Mouse (Mus musculus) MEL (cell line): Measurements from ENCODE around the gene Siglec1. TPM values are rescaled to one million over a fixed set of nuclear protein-coding genes. Genes with fewer than 3 reads are reported as not detected.

Experiments used
- DNase-seq: peaks from one replicate; pipeline ENCODE4 v3.0.0; 2011; ENCODE audit warnings: low read depth, low spot score
- H3K27ac ChIP-seq: 2 replicates; pipeline ENCODE4 v1.5.1; 2012; ENCODE audit warnings: low read depth, mild to moderate bottlenecking, control low read depth, low read length, moderate library complexity; ENCODE audit not compliant: control insufficient read depth
- H3K27me3 ChIP-seq, 2 experiments: fragments of 150-350 bp in 1 of 2; sonication (generic) in 1 of 2; 2 replicates each; pipeline ENCODE4 v1.6.1; 2012; ENCODE audit warnings: low read length in 2 of 2, mild to moderate bottlenecking in 2 of 2, improper control_type of control experiment in 1 of 2, moderate library complexity in 1 of 2; ENCODE audit not compliant: insufficient read depth in 2 of 2, control insufficient read depth in 1 of 2
- H3K36me3 ChIP-seq, 2 experiments: 2 replicates each; pipeline ENCODE4 v1.6.1; 2012 to 2014; ENCODE audit warnings: low read length in 2 of 2, improper control_type of control experiment in 1 of 2, inconsistent platforms in 1 of 2, mild to moderate bottlenecking in 1 of 2; ENCODE audit not compliant: insufficient read depth in 2 of 2, control insufficient read depth in 1 of 2
- H3K4me1 ChIP-seq, 2 experiments: fragments of 150-350 bp in 1 of 2; sonication (generic) in 1 of 2; 2 replicates each; pipeline ENCODE4 v1.6.1; 2012; ENCODE audit warnings: low read length in 2 of 2, improper control_type of control experiment in 1 of 2, mild to moderate bottlenecking in 1 of 2; ENCODE audit not compliant: insufficient read depth in 2 of 2, control insufficient read depth in 1 of 2
- H3K4me3 ChIP-seq, 2 experiments: fragments of 150-350 bp in 1 of 2; sonication (generic) in 1 of 2; 2 replicates each; pipeline ENCODE4 v1.5.1; 2012; ENCODE audit warnings: low read depth in 2 of 2, low read length in 2 of 2, mild to moderate bottlenecking in 2 of 2, moderate library complexity in 2 of 2, control low read depth in 1 of 2, improper control_type of control experiment in 1 of 2; ENCODE audit not compliant: control insufficient read depth in 1 of 2, insufficient read depth in 1 of 2
- H3K79me2 ChIP-seq: 2 replicates; pipeline ENCODE4 v1.6.1; 2012; ENCODE audit warnings: mild to moderate bottlenecking, low read length, moderate library complexity; ENCODE audit not compliant: control insufficient read depth, poor library complexity, insufficient read depth
- H3K9ac ChIP-seq: 2 replicates; pipeline ENCODE4 v1.6.1; 2012; ENCODE audit warnings: low read depth, mild to moderate bottlenecking, control low read depth, low read length, moderate library complexity; ENCODE audit not compliant: control insufficient read depth, poor library complexity, severe bottlenecking
- H3K9me3 ChIP-seq: fragments of 150-350 bp; sonication (generic); replicated peaks from 2 replicates; pipeline ENCODE4 v1.6.1; 2012; ENCODE audit warnings: mild to moderate bottlenecking, low read length, improper control_type of control experiment, moderate library complexity; ENCODE audit not compliant: insufficient read depth
- BHLHE40 ChIP-seq: IDR thresholded peaks from 2 replicates; pipeline ENCODE4 v1.6.1; 2012; ENCODE audit warnings: low read depth, mild to moderate bottlenecking, inconsistent platforms, low read length, improper control_type of control experiment, borderline replicate concordance
- CHD1 ChIP-seq: IDR thresholded peaks from 2 replicates; pipeline ENCODE4 v1.6.1; 2012; ENCODE audit warnings: low read depth, mild to moderate bottlenecking, inconsistent platforms, low read length, improper control_type of control experiment
- CTCF ChIP-seq, 3 experiments: IDR thresholded peaks in 2 of 3; conservative IDR thresholded peaks in 1 of 3; 2 replicates each; pipeline ENCODE4 v1.5.1; 2011 to 2012; ENCODE audit warnings: low read length in 3 of 3, low read depth in 2 of 3, mild to moderate bottlenecking in 2 of 3, improper control_type of control experiment in 1 of 3, inconsistent platforms in 1 of 3, mixed read lengths in 1 of 3, moderate library complexity in 1 of 3; ENCODE audit not compliant: control insufficient read depth in 1 of 3, insufficient read depth in 1 of 3, poor library complexity in 1 of 3, severe bottlenecking in 1 of 3
- E2F4 ChIP-seq: IDR thresholded peaks from 2 replicates; pipeline ENCODE4 v1.6.1; 2011; ENCODE audit warnings: low read depth, low read length, improper control_type of control experiment, borderline replicate concordance
- EP300 ChIP-seq, 2 experiments: IDR thresholded peaks; 2 replicates each; pipeline ENCODE4 v1.6.1; 2011; ENCODE audit warnings: improper control_type of control experiment in 2 of 2, low read length in 2 of 2, low read depth in 1 of 2, mild to moderate bottlenecking in 1 of 2
- ETS1 ChIP-seq: IDR thresholded peaks from 2 replicates; pipeline ENCODE4 v1.6.1; 2012; ENCODE audit warnings: low read depth, mild to moderate bottlenecking, inconsistent platforms, low read length, improper control_type of control experiment, moderate library complexity
- GABPA ChIP-seq: IDR thresholded peaks from 2 replicates; pipeline ENCODE4 v1.6.1; 2012; ENCODE audit warnings: low read depth, mild to moderate bottlenecking, inconsistent platforms, low read length, improper control_type of control experiment, moderate library complexity
- HCFC1 ChIP-seq: IDR thresholded peaks from 2 replicates; pipeline ENCODE4 v1.6.1; 2012; ENCODE audit warnings: low read depth, mild to moderate bottlenecking, inconsistent platforms, low read length, improper control_type of control experiment, moderate library complexity
- MAFK ChIP-seq: IDR thresholded peaks from 2 replicates; pipeline ENCODE4 v1.6.1; 2011; ENCODE audit warnings: low read depth, mild to moderate bottlenecking, low read length, improper control_type of control experiment, borderline replicate concordance
- MAZ ChIP-seq: IDR thresholded peaks from 2 replicates; pipeline ENCODE4 v1.6.1; 2012; ENCODE audit warnings: low read depth, mild to moderate bottlenecking, inconsistent platforms, low read length, improper control_type of control experiment
- MXI1 ChIP-seq: IDR thresholded peaks from 2 replicates; pipeline ENCODE4 v1.6.1; 2011; ENCODE audit warnings: mild to moderate bottlenecking, low read depth, low read length, improper control_type of control experiment
- MYB ChIP-seq: IDR thresholded peaks from 2 replicates; pipeline ENCODE4 v1.6.1; 2011; ENCODE audit warnings: mild to moderate bottlenecking, low read depth, low read length, improper control_type of control experiment
- NRF1 ChIP-seq: IDR thresholded peaks from 2 replicates; pipeline ENCODE4 v1.6.1; 2014; ENCODE audit warnings: low read depth, mild to moderate bottlenecking, inconsistent platforms, low read length, improper control_type of control experiment, moderate library complexity; ENCODE audit not compliant: poor library complexity, insufficient read depth, severe bottlenecking
- POLR2A ChIP-seq, 2 experiments: IDR thresholded peaks; 2 replicates each; pipeline ENCODE4 v1.6.1; 2011 to 2012; ENCODE audit warnings: low read length in 2 of 2, mild to moderate bottlenecking in 2 of 2, control low read depth in 1 of 2, improper control_type of control experiment in 1 of 2, low read depth in 1 of 2, moderate library complexity in 1 of 2; ENCODE audit not compliant: control insufficient read depth in 1 of 2, insufficient read depth in 1 of 2, poor library complexity in 1 of 2
- POLR2AphosphoS2 ChIP-seq: IDR thresholded peaks from 2 replicates; pipeline ENCODE4 v1.6.1; 2011; ENCODE audit warnings: low read length, improper control_type of control experiment
- POLR2AphosphoS5 ChIP-seq: IDR thresholded peaks from 2 replicates; pipeline ENCODE4 v1.6.1; 2012; ENCODE audit warnings: low read depth, borderline replicate concordance, mild to moderate bottlenecking, inconsistent platforms, low read length, moderate library complexity, mixed read lengths
- RCOR1 ChIP-seq: IDR thresholded peaks from 2 replicates; pipeline ENCODE4 v1.6.1; 2012; ENCODE audit warnings: low read depth, mild to moderate bottlenecking, inconsistent platforms, low read length, improper control_type of control experiment
- SIN3A ChIP-seq: IDR thresholded peaks from 2 replicates; pipeline ENCODE4 v1.6.1; 2012; ENCODE audit warnings: low read length, improper control_type of control experiment, inconsistent platforms
- SMC3 ChIP-seq: IDR thresholded peaks from 2 replicates; pipeline ENCODE4 v1.6.1; 2011; ENCODE audit warnings: low read depth, low read length, improper control_type of control experiment
- TAL1 ChIP-seq: IDR thresholded peaks from 2 replicates; pipeline ENCODE4 v1.6.1; 2012; ENCODE audit warnings: mild to moderate bottlenecking, inconsistent platforms, low read length, moderate library complexity, mixed read lengths
- TBP ChIP-seq: IDR thresholded peaks from 2 replicates; pipeline ENCODE4 v1.8.0; 2011; ENCODE audit warnings: low read depth, low read length, improper control_type of control experiment
- UBTF ChIP-seq: IDR thresholded peaks from 2 replicates; pipeline ENCODE4 v1.6.1; 2012; ENCODE audit warnings: low read depth, mild to moderate bottlenecking, inconsistent platforms, low read length, improper control_type of control experiment, moderate library complexity, borderline replicate concordance; ENCODE audit not compliant: insufficient read depth
- USF1 ChIP-seq: IDR thresholded peaks from 2 replicates; pipeline ENCODE4 v1.6.1; 2014; ENCODE audit warnings: low read depth, mild to moderate bottlenecking, inconsistent platforms, low read length, improper control_type of control experiment, moderate library complexity
- USF2 ChIP-seq, 2 experiments: IDR thresholded peaks; 2 replicates each; pipeline ENCODE4 v1.6.1; 2011 to 2012; ENCODE audit warnings: improper control_type of control experiment in 2 of 2, low read length in 2 of 2, borderline replicate concordance in 1 of 2, inconsistent platforms in 1 of 2, low read depth in 1 of 2, mild to moderate bottlenecking in 1 of 2; ENCODE audit not compliant: insufficient read depth in 1 of 2
- ZC3H11A ChIP-seq: IDR thresholded peaks from 2 replicates; pipeline ENCODE4 v1.6.1; 2012; ENCODE audit warnings: low read depth, mild to moderate bottlenecking, inconsistent platforms, low read length, improper control_type of control experiment
- ZKSCAN1 ChIP-seq: IDR thresholded peaks from 2 replicates; pipeline ENCODE4 v1.6.1; 2012; ENCODE audit warnings: low read depth, mild to moderate bottlenecking, inconsistent platforms, low read length, improper control_type of control experiment, moderate library complexity
- ZMIZ1 ChIP-seq: IDR thresholded peaks from 2 replicates; pipeline ENCODE4 v1.6.1; 2012; ENCODE audit warnings: low read depth, mild to moderate bottlenecking, inconsistent platforms, low read length, improper control_type of control experiment, moderate library complexity
- ZNF384 ChIP-seq: IDR thresholded peaks from 2 replicates; pipeline ENCODE4 v1.6.1; 2012; ENCODE audit warnings: low read depth, mild to moderate bottlenecking, inconsistent platforms, low read length, improper control_type of control experiment
- polyA plus RNA-seq, 2 experiments: library from polyadenylated mRNA; stranded (reverse) in 1 of 2; unstranded in 1 of 2; fragments of >175 nt in 1 of 2; fragments of >200 nt in 1 of 2; gene quantifications; 2 replicates each; pipeline versions ENCODE4 v1.2.1 to v1.2.4; 2012; ENCODE audit warnings: low replicate concordance in 2 of 2, low read depth in 1 of 2; ENCODE audit not compliant: insufficient read length in 2 of 2, insufficient read depth in 1 of 2, missing spikeins in 1 of 2
- total RNA-seq: library from RNA; depleted of rRNA; stranded (reverse); fragments of 300-350 nt; gene quantifications from 2 replicates; pipeline ENCODE4 v1.2.3, GENCODE M21; 2012

The Siglec1 gene
- total and polyA plus RNA-seq, 3 experiments = 0.04 to 0.07 TPM; not detected in 1

GRCm38 (mm10) chr2:131059781-131060540 lies 26.6 kb downstream of the Siglec1 start:
- no peaks in the 10 kb centered on the region for H3K9me3 ChIP-seq
- TF ChIP-seq SIN3A (no peak), HCFC1 (no peak), MXI1 (no peak), CTCF (IDR thresholded peaks at IDR 0.05 in 2 of 3, conservative IDR thresholded peaks at IDR 0.05 in 1 of 3; ENCODE audit: control insufficient read depth in 1 of 3, insufficient read depth in 1 of 3, low read depth in 2 of 3, low read length in 3 of 3, poor library complexity in 1 of 3, severe bottlenecking in 1 of 3) (no peak), MAZ (no peak), ZKSCAN1 (no peak), POLR2AphosphoS2 (no peak), ZMIZ1 (no peak), MYB (no peak), RCOR1 (no peak), TBP (no peak), UBTF (no peak), BHLHE40 (no peak), SMC3 (no peak), ETS1 (no peak), E2F4 (no peak)
- no peak for DNase-seq
- peaks cover 0 to 2% of the 10 kb centered on the region in 2 experiments; a peak in 1 of 4 replicates for H3K4me1 ChIP-seq
- H3K79me2 ChIP-seq = no peaks in the 10 kb centered on the region
- no peak overlapping the region for H3K27ac ChIP-seq
- no peak overlapping the region for H3K9ac ChIP-seq
- no peaks in the 10 kb centered on the region for H3K36me3 ChIP-seq
- H3K4me3 ChIP-seq = no peak overlapping the region
- H3K27me3 ChIP-seq = peaks cover 0 to 3% of the 10 kb centered on the region in 2 experiments; a peak in 2 of 4 replicates

GRCm38 (mm10) chr2:131059377-131059776 lies 27.2 kb downstream of the Siglec1 start:
- no peak overlapping the region for H3K27ac ChIP-seq
- TF ChIP-seq HCFC1 = no peak
- TF ChIP-seq ETS1 = no peak
- no peak for TF ChIP-seq E2F4
- TF ChIP-seq CHD1 = no peak
- no peak for TF ChIP-seq SIN3A
- TF ChIP-seq POLR2AphosphoS5 = no peak
- TF ChIP-seq MAFK = no peak
- no peak for TF ChIP-seq TAL1
- no peak for TF ChIP-seq USF1
- TF ChIP-seq ZC3H11A = no peak
- TF ChIP-seq SMC3 = no peak
- TF ChIP-seq EP300 (IDR thresholded peaks at IDR 0.05; ENCODE audit: low read depth in 1 of 2, low read length in 2 of 2) = no peak
- no peak for TF ChIP-seq GABPA
- TF ChIP-seq ZKSCAN1 = no peak
- TF ChIP-seq CTCF (IDR thresholded peaks at IDR 0.05 in 2 of 3, conservative IDR thresholded peaks at IDR 0.05 in 1 of 3; ENCODE audit: control insufficient read depth in 1 of 3, insufficient read depth in 1 of 3, low read depth in 2 of 3, low read length in 3 of 3, poor library complexity in 1 of 3, severe bottlenecking in 1 of 3) = no peak
- TF ChIP-seq TBP = no peak
- no peak for TF ChIP-seq POLR2A (IDR thresholded peaks at IDR 0.05; ENCODE audit: control insufficient read depth in 1 of 2, insufficient read depth in 1 of 2, low read depth in 1 of 2, low read length in 2 of 2, poor library complexity in 1 of 2)
- no peak for TF ChIP-seq USF2 (IDR thresholded peaks at IDR 0.05; ENCODE audit: borderline replicate concordance in 1 of 2, insufficient read depth in 1 of 2, low read depth in 1 of 2, low read length in 2 of 2)
- TF ChIP-seq ZNF384 = no peak
- no peak for TF ChIP-seq NRF1

More at GRCm38 (mm10) chr2:131059377-131059776, 27.2 kb downstream of the Siglec1 start:
- peaks cover 0 to 3% of the 10 kb centered on the region in 2 experiments; a peak in 2 of 4 replicates for H3K27me3 ChIP-seq
- peaks cover 0 to 4% of the 10 kb centered on the region in 2 experiments; a peak in 1 of 4 replicates for H3K4me1 ChIP-seq
- H3K9ac ChIP-seq = no peak overlapping the region
- no peak overlapping the region for H3K4me3 ChIP-seq
- H3K36me3 ChIP-seq = no peaks in the 10 kb centered on the region
- no peaks in the 10 kb centered on the region for H3K79me2 ChIP-seq
- DNase-seq = no peak
- H3K9me3 ChIP-seq = no peaks in the 10 kb centered on the region
